Mouse (Mus musculus): ENCODE data around the gene Bcl7a.

DNA sequence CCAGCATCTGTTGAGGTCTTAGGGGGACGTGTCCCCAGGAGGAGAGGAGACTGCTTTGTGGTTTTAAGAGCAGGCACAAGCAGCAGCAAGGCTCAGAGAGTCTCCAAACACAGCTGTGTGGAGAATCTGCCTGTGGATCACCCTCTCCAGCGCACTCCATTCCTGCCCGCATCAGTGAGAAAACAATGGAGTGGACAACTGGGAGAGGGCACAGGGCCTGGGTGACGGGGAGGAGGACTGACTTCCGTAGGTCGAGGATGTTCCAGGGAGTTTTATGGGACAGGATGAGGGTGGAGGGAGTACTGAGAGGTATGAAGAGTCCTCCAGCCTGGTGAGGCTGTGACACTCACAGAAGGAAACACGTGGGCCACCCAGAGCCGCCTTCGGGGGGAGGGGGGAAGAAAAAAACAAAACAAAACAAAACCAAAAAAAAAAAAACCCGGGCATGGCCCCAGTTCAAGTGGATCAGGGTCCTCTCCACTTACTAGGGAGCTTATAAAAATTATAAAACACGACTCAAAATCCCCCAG lies 29.7 kb upstream of the Bcl7a start:
- TF ChIP-seq CTCF (IDR thresholded peaks at IDR 0.05): no peak
- TF ChIP-seq POLR2A (IDR thresholded peaks at IDR 0.05; ENCODE audit: insufficient read depth, low read depth, low read length): no peak
- TF ChIP-seq EP300 (IDR thresholded peaks at IDR 0.05; ENCODE audit: insufficient read depth, low read depth, low read length): no peak
